Mouse (Mus musculus) 3T3-L1 (cell line): ENCODE data around the gene Senp7.
"Not testable (repeated sequence)": the region's sequence is repeated elsewhere in the genome, so short reads cannot be mapped to it uniquely, and the experiment has no call there.

ENCODE experiments used
- DNase-seq: peaks from one replicate; pipeline ENCODE4 v3.0.0-alpha.2; 2015; ENCODE audit warnings: low read depth, low spot score

The Senp7 gene

GRCm38 (mm10) chr16:56066113-56066512 is 18.0 kb downstream of the Senp7 start:
- DNase-seq: no peak

- no peak for DNase-seq
Observed at GRCm38 (mm10) chr16:56068523-56069070, 20.5 kb downstream of the Senp7 start.

GRCm38 (mm10) chr16:56071317-56072232 is 23.4 kb downstream of the Senp7 start:
- no peak for DNase-seq

- DNase-seq: no peak
Observed at GRCm38 (mm10) chr16:56072533-56072932, 24.4 kb downstream of the Senp7 start.

- DNase-seq: not testable (repeated sequence)
Observed at GRCm38 (mm10) chr16:56073150-56073549, 25.0 kb downstream of the Senp7 start.

GRCm38 (mm10) chr16:56074122-56074521 is 26.0 kb downstream of the Senp7 start:
- no peak for DNase-seq

- DNase-seq: no peak
Observed at GRCm38 (mm10) chr16:56074565-56074964, 26.4 kb downstream of the Senp7 start.

- DNase-seq: peak; percentile 92
Observed at GRCm38 (mm10) chr16:56075222-56076111, 27.3 kb downstream of the Senp7 start.

GRCm38 (mm10) chr16:56076121-56076869 is 28.2 kb downstream of the Senp7 start:
- DNase-seq: peak; percentile 29

GRCm38 (mm10) chr16:56079419-56079818 is 31.3 kb downstream of the Senp7 start:
- DNase-seq: no peak

- no peak for DNase-seq
Observed at GRCm38 (mm10) chr16:56081691-56082090, 33.6 kb downstream of the Senp7 start.

GRCm38 (mm10) chr16:56086336-56086735 is 38.2 kb downstream of the Senp7 start:
- no peak for DNase-seq

- no peak for DNase-seq
Observed at GRCm38 (mm10) chr16:56090385-56090784, 42.2 kb downstream of the Senp7 start.

- not testable (repeated sequence) for DNase-seq
Observed at GRCm38 (mm10) chr16:56096401-56097018, 48.4 kb downstream of the Senp7 start.

- peak; percentile 86 for DNase-seq
Observed at GRCm38 (mm10) chr16:56115706-56116105, 67.6 kb downstream of the Senp7 start.

- peak; percentile 49 for DNase-seq
Observed at GRCm38 (mm10) chr16:56116155-56116554, 68.0 kb downstream of the Senp7 start.

- DNase-seq: no peak
Observed at GRCm38 (mm10) chr16:56117327-56118180, 69.4 kb downstream of the Senp7 start.

GRCm38 (mm10) chr16:56122517-56122916 is 74.4 kb downstream of the Senp7 start:
- no peak for DNase-seq

GRCm38 (mm10) chr16:56124045-56124444 is 75.9 kb downstream of the Senp7 start:
- DNase-seq: no peak

- DNase-seq: peak; percentile 80
Observed at GRCm38 (mm10) chr16:56131666-56132065, 83.5 kb downstream of the Senp7 start.
